Mouse (Mus musculus) C3H10T1/2 (cell line): ENCODE results near the gene Olfr1154. TPM values are rescaled to one million over a fixed set of nuclear protein-coding genes. Genes with fewer than 3 reads are reported as not detected.

Source experiments
- polyA plus RNA-seq, 2 experiments: library from polyadenylated mRNA; unstranded; fragments of >200 nt; fragmentation: generic; extraction: Trizol; gene quantifications; one replicate each; pipeline ENCODE4 v1.2.1; 2012; ENCODE audit warnings: missing spikeins in 2 of 2

Olfr1154 gene
- polyA plus RNA-seq, result not detected

DNA sequence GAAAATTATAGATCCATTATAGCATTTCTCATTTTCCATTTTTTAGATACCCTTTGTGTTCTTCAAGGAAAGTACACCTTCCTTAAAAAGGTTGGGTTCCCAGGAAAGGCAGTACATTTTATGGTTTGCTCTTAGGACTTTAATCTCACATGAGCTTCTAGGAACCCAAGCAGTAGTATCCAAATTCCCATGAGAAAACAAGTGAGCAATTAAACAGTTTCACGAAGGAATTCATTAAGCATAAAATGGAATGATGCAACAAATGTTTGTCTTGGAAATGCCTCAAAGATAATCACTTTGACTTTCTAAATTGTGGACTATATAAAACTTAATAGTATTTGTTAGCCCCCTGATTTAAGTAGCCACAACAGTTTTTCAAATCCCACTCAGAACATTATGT, at the start of gene Olfr1154:
TSS of gene Olfr1154 (minus strand) at position 101 of the 400 bp plus-strand sequence.

GRCm38 (mm10) chr2:87953000-87953399, 48.0 kb upstream of the Olfr1154 start, which contains the start of gene Olfr1156:
TSS of gene Olfr1156 (minus strand) at chr2:87953100.

GRCm38 (mm10) chr2:87945037-87945436, 40.1 kb upstream of the Olfr1154 start, which contains the start of gene Olfr1155:
TSS of gene Olfr1155 (minus strand) at chr2:87945137.

GRCm38 (mm10) chr2:87894662-87895061, 10.3 kb downstream of the Olfr1154 start, which contains the start of gene Olfr1153:
TSS of gene Olfr1153 (plus strand) at chr2:87894962.

GRCm38 (mm10) chr2:87866192-87866591, 38.8 kb downstream of the Olfr1154 start, which contains the start of gene Olfr1152:
TSS of gene Olfr1152 (plus strand) at chr2:87866492.

DNA sequence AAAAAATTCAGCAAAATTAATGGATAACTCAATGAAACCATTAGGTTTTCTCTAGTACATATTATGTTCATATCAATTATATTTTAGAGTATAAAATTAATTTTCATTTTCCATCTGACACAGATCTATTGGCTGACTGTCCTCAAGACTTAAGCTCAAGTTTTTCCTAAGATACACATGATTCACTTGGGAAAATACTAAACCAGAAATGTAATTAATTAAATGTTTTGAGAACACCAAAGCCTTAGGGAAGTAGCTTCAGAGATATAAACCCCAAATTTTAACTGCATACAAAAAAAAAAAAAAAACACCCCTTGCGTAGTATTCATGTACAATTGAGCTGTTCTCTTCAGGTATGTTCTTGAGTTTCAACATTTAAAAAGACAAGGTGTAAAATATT, 49.4 kb downstream of the Olfr1154 start, which contains the start of gene Olfr1151:
TSS of gene Olfr1151 (plus strand) at position 301 of the 400 bp plus-strand sequence.

Other genes with a start within 250 kb of the Olfr1154 start
- gene Olfr1134, start 246.7 kb downstream of the Olfr1154 start, polyA plus RNA-seq, result not detected
- not detected for gene Olfr1135, start 231.5 kb downstream of the Olfr1154 start, polyA plus RNA-seq
- not detected for gene Olfr1136, start 211.2 kb downstream of the Olfr1154 start, polyA plus RNA-seq
- gene Olfr1137, start 192.0 kb downstream of the Olfr1154 start, polyA plus RNA-seq, result not detected
- not detected for gene Olfr1138, start 165.2 kb downstream of the Olfr1154 start, polyA plus RNA-seq
- gene Olfr1140, start 161.4 kb downstream of the Olfr1154 start, polyA plus RNA-seq, result not detected
- gene Olfr1141, start 151.2 kb downstream of the Olfr1154 start, polyA plus RNA-seq, result not detected
- gene Olfr152, start 125.7 kb downstream of the Olfr1154 start, polyA plus RNA-seq, result not detected
- gene Olfr1143, start 104.6 kb downstream of the Olfr1154 start, polyA plus RNA-seq, result not detected
- gene Olfr1145, start 95.3 kb downstream of the Olfr1154 start, polyA plus RNA-seq, result not detected
- gene Olfr1148, start 74.6 kb downstream of the Olfr1154 start, polyA plus RNA-seq, result not detected
- gene Olfr1150-ps1, start 61.2 kb downstream of the Olfr1154 start, polyA plus RNA-seq, result not detected
- gene Olfr1151, start 49.3 kb downstream of the Olfr1154 start, polyA plus RNA-seq, result not detected
- gene Olfr1152, start 38.7 kb downstream of the Olfr1154 start, polyA plus RNA-seq, result not detected
- gene Olfr1153, start 10.2 kb downstream of the Olfr1154 start, polyA plus RNA-seq, result not detected
- gene Olfr1155, start 40.0 kb upstream of the Olfr1154 start, polyA plus RNA-seq, result not detected
- gene Olfr1156, start 47.9 kb upstream of the Olfr1154 start, polyA plus RNA-seq, result not detected
- gene Olfr1157, start 63.1 kb upstream of the Olfr1154 start, polyA plus RNA-seq, result not detected
- not detected for gene Olfr74, start 69.5 kb upstream of the Olfr1154 start, polyA plus RNA-seq
- not detected for gene Olfr1158, start 84.9 kb upstream of the Olfr1154 start, polyA plus RNA-seq
- gene Olfr1160, start 103.1 kb upstream of the Olfr1154 start, polyA plus RNA-seq, result not detected
- gene Olfr1161, start 117.6 kb upstream of the Olfr1154 start, polyA plus RNA-seq, result not detected
- not detected for gene Olfr73, start 132.5 kb upstream of the Olfr1154 start, polyA plus RNA-seq
- not detected for gene Olfr1162, start 146.0 kb upstream of the Olfr1154 start, polyA plus RNA-seq
- not detected for gene Olfr1163, start 166.7 kb upstream of the Olfr1154 start, polyA plus RNA-seq
- gene Olfr1164, start 188.8 kb upstream of the Olfr1154 start, polyA plus RNA-seq, result not detected
- not detected for gene Olfr1166, start 223.1 kb upstream of the Olfr1154 start, polyA plus RNA-seq